Mouse (Mus musculus) testis, adult 2 months (tissue): ENCODE measurements at regions not wholly inside any gene's neighbourhood (a gene's known extent, or its start where the extent isn't known, plus 50 kb on each side); places are given as distances from the start of the nearest gene placed in this dataset.

Source experiments
- CTCF ChIP-seq: fragments of 200-500 bp; IDR thresholded peaks from 2 replicates; pipeline ENCODE4 v1.5.1; 2012; ENCODE audit warnings: low read depth, mild to moderate bottlenecking, inconsistent platforms, low read length, moderate library complexity; ENCODE audit not compliant: control insufficient read depth, insufficient read depth, insufficient replicate concordance
- POLR2A ChIP-seq: fragments of 200-500 bp; IDR thresholded peaks from 2 replicates; pipeline ENCODE4 v1.6.1; 2012; ENCODE audit warnings: low read depth, mild to moderate bottlenecking, inconsistent platforms, low read length, moderate library complexity; ENCODE audit not compliant: control insufficient read depth

- TF ChIP-seq CTCF (no peak), POLR2A (no peak)
Observed at GRCm38 (mm10) chr8:126081279-126081678, 86.3 kb downstream of the Kcnk1 start.
